7 mouse cellular contexts compared by ENCODE assay signal in the genomic region with DNA sequence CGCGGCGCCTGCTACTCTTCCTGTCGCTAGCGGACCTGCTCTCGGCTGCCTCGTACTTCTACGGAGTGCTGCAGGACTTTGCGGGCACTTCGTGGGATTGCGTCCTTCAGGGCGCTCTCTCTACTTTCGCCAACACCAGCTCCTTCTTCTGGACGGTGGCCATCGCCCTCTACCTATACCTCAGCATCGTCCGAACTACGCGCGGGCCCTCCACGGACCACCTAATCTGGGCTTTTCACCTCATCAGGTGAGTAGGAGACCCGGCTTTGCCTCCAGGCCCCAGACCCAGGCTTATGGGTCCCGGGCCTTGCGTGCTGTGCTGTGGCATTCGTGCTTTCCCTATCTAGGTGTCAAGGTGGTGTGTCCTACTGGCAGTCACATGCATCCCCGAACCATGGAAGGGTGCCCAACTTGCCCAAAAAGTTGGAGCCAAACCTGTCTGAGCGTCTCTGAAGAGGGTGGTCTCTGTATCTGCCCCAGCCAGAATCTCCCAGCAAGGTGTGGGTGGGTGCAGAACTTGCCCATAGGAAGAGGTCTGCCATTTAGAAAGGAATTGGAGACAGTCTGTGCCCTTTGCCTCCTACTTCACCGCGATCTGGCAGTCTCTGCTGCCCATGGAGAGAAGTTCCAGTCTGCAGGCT. TPM values are rescaled to one million over a fixed set of nuclear protein-coding genes. Genes with fewer than 3 reads are reported as not detected.
DNase-seq lines count a peak whose midpoint lies in the region; ATAC-seq lines count a peak whose summit lies in the region.

No protein-coding gene starts in this region.

- peak overlapping the region; percentile 92 for H3K4me2 ChIP-seq in lung, embryonic 16.5 days (ENCODE audit: low read depth, low read length)
- peak overlapping the region; percentile 99 for H3K4me2 ChIP-seq in forebrain, embryonic 14.5 days (ENCODE audit: low read length)
- H3K4me2 ChIP-seq in limb, embryonic 15.5 days: peak overlapping the region; percentile 95
- H3K4me2 ChIP-seq in stomach, embryonic 14.5 days (replicated peaks; ENCODE audit: low read depth, low read length): peak overlapping the region; percentile 99

- H3K9me3 ChIP-seq in lung, embryonic 16.5 days (ENCODE audit: control insufficient read depth, low read length): no peaks in the 10 kb centered on the region
- no peaks in the 10 kb centered on the region for H3K9me3 ChIP-seq in forebrain, embryonic 14.5 days (replicated peaks; ENCODE audit: control insufficient read depth, low read length)
- H3K9me3 ChIP-seq in limb, embryonic 15.5 days: no peaks in the 10 kb centered on the region
- no peaks in the 10 kb centered on the region for H3K9me3 ChIP-seq in stomach, embryonic 14.5 days (ENCODE audit: control insufficient read depth, low read depth, low read length)

- H3K36me3 ChIP-seq in lung, embryonic 16.5 days (ENCODE audit: control insufficient read depth, insufficient read depth, low read length): no peaks in the 10 kb centered on the region
- no peaks in the 10 kb centered on the region for H3K36me3 ChIP-seq in forebrain, embryonic 14.5 days (ENCODE audit: control insufficient read depth, insufficient read depth, low read length)
- no peaks in the 10 kb centered on the region for H3K36me3 ChIP-seq in limb, embryonic 15.5 days
- no peaks in the 10 kb centered on the region for H3K36me3 ChIP-seq in stomach, embryonic 14.5 days (ENCODE audit: control insufficient read depth, insufficient read depth, low read length)

- H3K27ac ChIP-seq in lung, embryonic 16.5 days (ENCODE audit: low read length): peak overlapping the region; percentile 77
- no peak overlapping the region for H3K27ac ChIP-seq in forebrain, embryonic 14.5 days (ENCODE audit: low read depth, low read length)
- peak overlapping the region; percentile 74 for H3K27ac ChIP-seq in limb, embryonic 15.5 days
- H3K27ac ChIP-seq in stomach, embryonic 14.5 days (ENCODE audit: low read length): peak overlapping the region; percentile 44; the same call in 1 of the 2 replicates

- no peak for ATAC-seq in lung, embryonic 16.5 days (ENCODE audit: low read depth)
- no peak for ATAC-seq in forebrain, embryonic 14.5 days
- no peak for ATAC-seq in limb, embryonic 15.5 days (ENCODE audit: insufficient number of reproducible peaks, low FRiP score, low TSS enrichment, low read depth)
- ATAC-seq in stomach, embryonic 14.5 days (ENCODE audit: insufficient number of reproducible peaks, insufficient read depth, low FRiP score, low read depth): no peak

- peaks cover 30% of the 10 kb centered on the region for H3K4me1 ChIP-seq in lung, embryonic 16.5 days (replicated peaks; ENCODE audit: control insufficient read depth, insufficient read depth, low read length)
- H3K4me1 ChIP-seq in forebrain, embryonic 14.5 days (ENCODE audit: control insufficient read depth, insufficient read depth, low read length): peaks cover 5% of the 10 kb centered on the region; the same call in 1 of the 2 replicates
- peaks cover 24% of the 10 kb centered on the region for H3K4me1 ChIP-seq in limb, embryonic 15.5 days
- H3K4me1 ChIP-seq in stomach, embryonic 14.5 days (ENCODE audit: control insufficient read depth, insufficient read depth, low read length): peaks cover 4% of the 10 kb centered on the region; the same call in 1 of the 2 replicates

- no peaks in the 10 kb centered on the region for H3K27me3 ChIP-seq in lung, embryonic 16.5 days (ENCODE audit: control insufficient read depth, insufficient read depth, low read depth, low read length)
- peaks cover 14% of the 10 kb centered on the region for H3K27me3 ChIP-seq in forebrain, embryonic 14.5 days (replicated peaks; ENCODE audit: control insufficient read depth, insufficient read depth, low read length)
- no peaks in the 10 kb centered on the region for H3K27me3 ChIP-seq in limb, embryonic 15.5 days
- H3K27me3 ChIP-seq in stomach, embryonic 14.5 days (ENCODE audit: control insufficient read depth, insufficient read depth, low read length): no peaks in the 10 kb centered on the region

- H3K4me3 ChIP-seq in lung, embryonic 16.5 days (ENCODE audit: low read length): peak overlapping the region; percentile 64
- H3K4me3 ChIP-seq in forebrain, embryonic 14.5 days (ENCODE audit: low read depth, low read length): peak overlapping the region; percentile 44
- H3K4me3 ChIP-seq in limb, embryonic 15.5 days: peak overlapping the region; percentile 59
- peak overlapping the region; percentile 59 for H3K4me3 ChIP-seq in stomach, embryonic 14.5 days (ENCODE audit: low read depth, low read length)

- WGBS in lung, embryonic 16.5 days: 15% methylated on average over 29 of the region's 29 CpGs
- WGBS in forebrain, embryonic 14.5 days: 15% methylated on average over 29 of the region's 29 CpGs
- WGBS in limb, embryonic 15.5 days: 16% methylated on average over 29 of the region's 29 CpGs
- 16% methylated on average over 29 of the region's 29 CpGs for WGBS in stomach, embryonic 14.5 days

- no peak for DNase-seq in lung, postnatal 4 days
- no peak for DNase-seq in forebrain, embryonic 14.5 days (ENCODE audit: low spot score)
- no peak for DNase-seq in spleen, postnatal 36 days (ENCODE audit: low spot score in 2 of 2)
- no peak for DNase-seq in B cell, adult 2 months

- H3K9ac ChIP-seq in lung, embryonic 16.5 days (ENCODE audit: low read length): peak overlapping the region; percentile 73
- H3K9ac ChIP-seq in forebrain, embryonic 14.5 days (ENCODE audit: low read length): peak overlapping the region; percentile 56
- H3K9ac ChIP-seq in limb, embryonic 15.5 days: peak overlapping the region; percentile 55
- H3K9ac ChIP-seq in stomach, embryonic 14.5 days (replicated peaks; ENCODE audit: low read depth, low read length): peak overlapping the region; percentile 53

RNA-seq across cellular contexts. Expression of gene Gpr157, which starts 0.8 kb away (rescaled TPM):
- 2.3 TPM in 2 replicates for polyA plus RNA-seq in lung, embryonic 16.5 days (2015; fragmentation: Nextera tagmentation; extraction: Ambion mirVana)
- 0.05 and 0.06 TPM in 2 replicates for polyA plus RNA-seq in forebrain, embryonic 14.5 days (2014; fragmentation: Nextera tagmentation; extraction: Ambion mirVana)
- polyA plus RNA-seq in limb, embryonic 15.5 days (2015; fragmentation: Nextera tagmentation; extraction: Ambion mirVana): 1.4 and 1.7 TPM in 2 replicates
- polyA plus RNA-seq in stomach, embryonic 14.5 days (2014; fragmentation: Nextera tagmentation; extraction: Ambion mirVana): 0.39 and 0.86 TPM in 2 replicates

RNA-seq across cellular contexts. Expression of gene Slc2a5, which starts 31.1 kb away (rescaled TPM):
- polyA plus RNA-seq in lung, embryonic 16.5 days (2015; fragmentation: Nextera tagmentation; extraction: Ambion mirVana): 0.26 and 0.50 TPM in 2 replicates
- 2.3 and 3.2 TPM in 2 replicates for polyA plus RNA-seq in forebrain, embryonic 14.5 days (2014; fragmentation: Nextera tagmentation; extraction: Ambion mirVana)
- 2.0 and 2.3 TPM in 2 replicates for polyA plus RNA-seq in limb, embryonic 15.5 days (2015; fragmentation: Nextera tagmentation; extraction: Ambion mirVana)
- polyA plus RNA-seq in stomach, embryonic 14.5 days (2014; fragmentation: Nextera tagmentation; extraction: Ambion mirVana): 1.1 TPM in 2 replicates
